Mouse (Mus musculus): ENCODE measurements around the gene Pcolce. TPM values are rescaled to one million over a fixed set of nuclear protein-coding genes. Genes with fewer than 3 reads are reported as not detected.

The Pcolce gene
- total and polyA plus RNA-seq, 2 experiments from 2014 or later, result 20.3 to 22.5 TPM

DNA sequence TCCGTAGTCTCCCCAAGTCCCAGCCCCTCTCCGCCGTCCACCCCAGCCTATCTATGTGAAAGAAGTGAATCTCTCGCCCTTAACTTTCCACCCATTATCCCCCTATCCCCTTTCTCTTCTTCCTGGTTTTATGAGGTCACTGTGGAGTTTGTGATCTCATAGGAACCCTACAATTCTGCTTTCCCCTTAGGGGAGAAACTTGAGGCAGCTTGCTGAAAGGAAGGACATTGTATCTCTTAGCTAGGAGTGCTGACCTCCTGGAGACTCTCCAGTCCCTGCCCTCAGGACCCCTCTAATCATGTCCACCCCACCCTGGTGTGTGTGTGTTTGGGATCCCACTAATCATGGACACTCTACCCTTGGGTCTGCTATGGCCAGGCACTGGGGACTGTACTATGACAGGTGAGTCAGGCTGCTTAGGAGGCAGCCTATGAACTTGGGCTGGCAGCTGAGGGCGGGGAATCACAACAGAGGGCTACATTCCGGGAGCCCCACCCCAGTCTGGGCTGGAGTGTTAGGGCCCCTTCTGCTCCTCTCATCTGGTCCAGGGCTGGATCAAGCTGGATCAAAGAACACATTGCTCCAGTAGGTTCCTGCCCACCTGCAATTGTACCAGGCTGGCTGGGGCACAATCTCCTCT, 16.4 kb upstream of the Pcolce start:
- WGBS, result 31% methylated on average over 6 of the region's 6 CpGs
- Histone ChIP-seq H3K9ac (peak overlapping the region; percentile 75), H3K27ac (ENCODE audit: low read depth, low read length) (no peak overlapping the region), H3K4me3 (ENCODE audit: low read depth, low read length) (peak overlapping the region; percentile 90), H3K36me3 (ENCODE audit: insufficient read depth) (peaks cover 8% of the 10 kb centered on the region; the same call in 1 of the 2 replicates), H3K4me1 (ENCODE audit: insufficient read depth) (peaks cover 14% of the 10 kb centered on the region), H3K9me3 (ENCODE audit: low read length) (no peaks in the 10 kb centered on the region), H3K27me3 (ENCODE audit: insufficient read depth, low read length) (no peaks in the 10 kb centered on the region), H3K4me2 (ENCODE audit: low read depth) (peak overlapping the region; percentile 90)
- TF ChIP-seq CTCF (IDR thresholded peaks at IDR 0.05; ENCODE audit: low read depth), result no peak
- ATAC-seq (no peak), DNase-seq (no peak)

DNA sequence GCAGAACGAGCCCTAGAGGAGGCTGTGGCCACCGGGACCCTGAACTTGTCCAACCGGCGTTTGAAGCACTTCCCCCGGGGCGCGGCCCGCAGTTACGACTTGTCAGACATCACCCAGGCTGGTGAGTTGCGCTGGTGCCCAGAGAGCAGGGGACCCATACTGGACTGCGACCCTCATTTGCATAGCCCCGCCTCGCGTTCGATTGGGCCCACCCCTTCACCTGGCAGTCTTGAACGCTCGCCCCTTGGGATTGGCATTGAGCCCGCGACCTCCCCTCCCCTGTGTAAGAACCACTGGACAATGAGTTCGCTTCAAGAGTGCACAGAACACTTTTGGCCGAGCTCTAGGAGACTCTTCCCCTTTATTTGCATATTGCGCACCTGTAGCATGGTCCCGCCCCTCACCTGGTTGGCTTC, 15.7 kb upstream of the Pcolce start:
- Histone ChIP-seq H3K27ac (ENCODE audit: low read depth, low read length) (peak overlapping the region; percentile 74), H3K36me3 (ENCODE audit: insufficient read depth) (peaks cover 8% of the 10 kb centered on the region; the same call in 1 of the 2 replicates), H3K9me3 (ENCODE audit: low read length) (no peaks in the 10 kb centered on the region), H3K4me3 (ENCODE audit: low read depth, low read length) (peak overlapping the region; percentile 90), H3K4me2 (ENCODE audit: low read depth) (peak overlapping the region; percentile 90), H3K27me3 (ENCODE audit: insufficient read depth, low read length) (no peaks in the 10 kb centered on the region), H3K4me1 (ENCODE audit: insufficient read depth) (peaks cover 14% of the 10 kb centered on the region), H3K9ac (peak overlapping the region; percentile 75)
- TF ChIP-seq CTCF (IDR thresholded peaks at IDR 0.05; ENCODE audit: low read depth), result no peak
- under 1% methylated on average over 23 of the region's 23 CpGs for WGBS
- no peak for ATAC-seq
- no peak for DNase-seq

DNA sequence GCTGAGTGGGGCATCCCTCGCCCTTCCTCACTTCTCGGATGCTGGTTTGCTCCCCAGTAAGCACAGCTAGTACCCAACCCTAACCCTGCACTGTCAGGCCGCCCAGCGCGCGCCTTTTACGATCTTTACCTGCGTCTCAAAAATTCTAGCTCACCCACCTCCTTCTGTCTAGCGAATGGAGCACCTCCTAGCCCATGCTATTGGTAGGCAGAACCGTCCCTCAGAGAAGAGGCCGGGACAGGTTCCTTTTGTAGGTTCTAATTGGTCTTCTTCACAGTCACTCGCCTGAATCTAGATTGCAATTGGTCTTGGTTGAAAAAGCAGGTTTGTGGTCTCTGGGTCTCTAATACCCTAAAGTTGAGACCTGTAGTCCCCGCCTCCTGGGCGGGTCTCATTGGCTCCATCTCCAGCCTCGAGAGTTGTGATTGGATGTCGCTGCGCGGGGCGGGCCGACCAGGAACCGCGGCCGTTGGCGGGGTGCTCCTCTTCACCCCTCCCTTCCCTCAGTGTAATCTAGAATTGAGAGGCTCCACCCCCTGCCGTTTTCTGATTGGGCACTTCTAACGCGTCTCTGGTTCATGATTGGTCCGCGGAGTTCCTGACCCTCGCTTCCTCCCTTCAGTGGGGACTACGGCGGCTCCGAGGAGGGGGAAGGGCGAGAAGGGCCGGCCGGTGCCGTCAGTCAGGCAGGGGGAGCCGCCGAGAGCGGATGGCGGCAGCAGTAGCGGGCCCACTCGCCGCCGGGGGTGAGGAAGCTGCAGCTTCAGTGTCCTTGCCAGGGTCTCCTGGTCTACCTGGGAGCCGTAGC, 15.1 kb upstream of the Pcolce start, which contains the start of the genes Fbxo24, Lrch4 and Gm20605:
Gene Fbxo24 (minus strand): TSS at position 505 of the 808 bp plus-strand sequence.
Gene Lrch4 (plus strand): TSS at position 624 of the 808 bp plus-strand sequence.
Gene Gm20605 (plus strand): TSS at position 678 of the 808 bp plus-strand sequence.
- Histone ChIP-seq H3K36me3 (ENCODE audit: insufficient read depth) (0 out of 2 replicates have a peak, but pooled peaks cover 1% of the 10 kb centered on the region), H3K27ac (ENCODE audit: low read depth, low read length) (peak within 1 kb of the TSS; percentile 85), H3K9me3 (ENCODE audit: low read length) (no peaks in the 10 kb centered on the region), H3K4me2 (ENCODE audit: low read depth) (peak within 1 kb of the TSS; percentile 90), H3K4me1 (ENCODE audit: insufficient read depth) (peaks cover 14% of the 10 kb centered on the region), H3K9ac (peak within 1 kb of the TSS; percentile 75), H3K4me3 (ENCODE audit: low read depth, low read length) (peak within 1 kb of the TSS; percentile 90), H3K27me3 (ENCODE audit: insufficient read depth, low read length) (no peaks in the 10 kb centered on the region)
- ATAC-seq, result peak; percentile 98
- under 1% methylated on average over 45 of the region's 46 CpGs for WGBS
- peak; percentile 100 for DNase-seq
- peak; percentile 33; the same call in 1 of the 2 replicates for TF ChIP-seq CTCF (IDR thresholded peaks at IDR 0.05; ENCODE audit: low read depth)

DNA sequence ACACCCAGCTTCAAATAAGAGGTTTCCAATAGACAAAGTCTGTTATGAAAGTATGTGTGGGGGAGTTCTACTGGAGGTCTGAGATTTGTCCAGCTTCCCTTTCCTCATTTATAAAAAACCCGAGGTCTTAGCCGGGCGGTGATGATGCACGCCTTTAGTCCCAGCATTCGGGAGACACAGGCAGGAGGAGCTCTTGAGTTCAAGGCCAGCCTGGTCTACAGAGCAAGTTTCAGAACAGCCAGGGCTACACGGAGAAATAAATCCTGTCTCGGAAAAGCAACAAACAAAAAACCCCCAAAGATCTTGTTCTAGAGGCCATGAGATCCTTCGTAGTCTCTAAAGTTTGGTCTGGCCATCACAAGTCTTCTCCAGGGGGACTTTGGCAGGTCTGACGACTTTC, 14.4 kb upstream of the Pcolce start:
- no peak for ATAC-seq
- no peaks in the 10 kb centered on the region for H3K9me3 ChIP-seq (ENCODE audit: low read length)
- DNase-seq, result no peak
- H3K4me3 ChIP-seq (ENCODE audit: low read depth, low read length), result peak overlapping the region; percentile 61
- no peak for TF ChIP-seq CTCF (IDR thresholded peaks at IDR 0.05; ENCODE audit: low read depth)
- H3K4me1 ChIP-seq (ENCODE audit: insufficient read depth), result peaks cover 14% of the 10 kb centered on the region
- H3K9ac ChIP-seq, result peak overlapping the region; percentile 64
- 2% methylated on average over 9 of the region's 9 CpGs for WGBS
- H3K4me2 ChIP-seq (ENCODE audit: low read depth), result peak overlapping the region; percentile 73
- no peaks in the 10 kb centered on the region for H3K36me3 ChIP-seq (ENCODE audit: insufficient read depth)
- no peaks in the 10 kb centered on the region for H3K27me3 ChIP-seq (ENCODE audit: insufficient read depth, low read length)
- peak overlapping the region; percentile 85 for H3K27ac ChIP-seq (ENCODE audit: low read depth, low read length)

DNA sequence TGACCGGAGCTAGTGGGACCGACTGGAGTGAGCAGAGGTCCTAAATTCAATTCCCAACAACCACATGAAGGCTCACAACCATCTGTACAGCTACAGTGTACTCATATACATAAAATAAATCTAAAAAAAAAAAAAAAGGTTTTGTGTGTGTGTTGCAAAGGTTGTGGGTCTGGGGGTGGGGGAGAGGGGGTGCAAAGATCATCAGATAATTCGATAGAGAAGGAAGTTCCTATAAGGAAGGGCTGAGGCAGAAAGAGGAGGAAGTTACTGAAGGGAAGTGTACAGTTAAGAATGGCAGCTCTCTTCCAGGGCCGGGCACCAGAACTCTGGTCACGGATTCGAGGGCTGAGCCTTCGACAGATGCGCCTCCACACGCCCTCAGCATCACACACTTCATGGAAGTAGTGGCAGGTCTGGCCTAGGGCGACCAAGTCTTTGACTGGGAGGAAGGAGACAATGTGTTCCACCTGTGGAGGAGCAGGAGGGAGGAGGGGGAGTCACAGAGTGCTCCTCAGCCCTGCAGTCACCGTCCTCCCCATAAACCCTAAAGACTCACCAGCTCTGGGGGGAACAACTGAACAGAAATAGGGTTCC, 10.4 kb upstream of the Pcolce start:
- H3K9me3 ChIP-seq (ENCODE audit: low read length), result no peaks in the 10 kb centered on the region
- H3K9ac ChIP-seq, result no peak overlapping the region
- H3K4me1 ChIP-seq (ENCODE audit: insufficient read depth), result 0 out of 2 replicates have a peak, but pooled peaks cover 5% of the 10 kb centered on the region
- H3K27ac ChIP-seq (ENCODE audit: low read depth, low read length), result no peak overlapping the region
- DNase-seq (no peak), ATAC-seq (no peak)
- no peak for TF ChIP-seq CTCF (IDR thresholded peaks at IDR 0.05; ENCODE audit: low read depth)
- no peaks in the 10 kb centered on the region for H3K27me3 ChIP-seq (ENCODE audit: insufficient read depth, low read length)
- WGBS, result 84% methylated on average over 11 of the region's 11 CpGs
- no peaks in the 10 kb centered on the region for H3K36me3 ChIP-seq (ENCODE audit: insufficient read depth)
- no peak overlapping the region for H3K4me2 ChIP-seq (ENCODE audit: low read depth)
- no peak overlapping the region for H3K4me3 ChIP-seq (ENCODE audit: low read depth, low read length)

DNA sequence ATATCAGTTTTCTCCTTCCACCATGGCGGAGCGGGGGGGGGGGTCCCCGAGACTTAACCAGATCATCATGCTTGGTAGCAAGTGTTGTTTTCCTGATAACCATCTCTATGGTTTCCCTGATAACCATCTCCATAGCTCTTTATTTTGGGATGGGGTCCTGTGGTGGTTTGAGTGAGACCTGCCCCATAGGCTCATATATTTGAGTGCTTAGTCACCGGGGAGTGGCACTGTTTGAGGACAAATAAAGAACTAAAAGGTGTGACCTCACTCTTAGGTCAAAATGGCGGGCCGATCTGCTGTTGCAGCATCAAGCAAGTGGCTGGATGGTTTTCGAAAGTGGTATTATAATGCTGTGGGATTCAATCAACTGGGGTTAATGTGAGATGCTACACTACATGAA, 1.8 kb upstream of the Pcolce start:
- Histone ChIP-seq H3K4me3 (ENCODE audit: low read depth, low read length) (no peak overlapping the region), H3K27ac (ENCODE audit: low read depth, low read length) (no peak overlapping the region), H3K4me2 (ENCODE audit: low read depth) (no peak overlapping the region), H3K9me3 (ENCODE audit: low read length) (no peaks in the 10 kb centered on the region), H3K4me1 (ENCODE audit: insufficient read depth) (no peaks in the 10 kb centered on the region), H3K9ac (no peak overlapping the region), H3K27me3 (ENCODE audit: insufficient read depth, low read length) (no peaks in the 10 kb centered on the region), H3K36me3 (ENCODE audit: insufficient read depth) (no peaks in the 10 kb centered on the region)
- 90% methylated on average over 7 of the region's 7 CpGs for WGBS
- ATAC-seq (no peak), DNase-seq (no peak)
- no peak for TF ChIP-seq CTCF (IDR thresholded peaks at IDR 0.05; ENCODE audit: low read depth)
